ENCODE assay signal across 8 mouse cellular contexts in genomic region chr8:47673317-47674139, GRCm38 (mm10). TPM values are rescaled to one million over a fixed set of nuclear protein-coding genes. Genes with fewer than 3 reads are reported as not detected.
A peak's percentile ranks its signal among the peaks of the same experiment; 100 is the strongest.
DNase-seq lines count a peak whose midpoint lies in the region; ATAC-seq and TF ChIP-seq lines count a peak whose summit lies in the region.

No protein-coding gene starts in this region.

- TF ChIP-seq CTCF in kidney, adult 2 months (conservative IDR thresholded peaks at IDR 0.05; ENCODE audit: insufficient read depth, insufficient read length, low read depth, low read length) = no peak
- no peak for TF ChIP-seq CTCF in small intestine, adult 2 months (IDR thresholded peaks at IDR 0.05; ENCODE audit: extremely low read depth, insufficient read length, insufficient replicate concordance, low read depth, low read length)

- no peaks in the 10 kb centered on the region for H3K9me3 ChIP-seq in embryonic facial prominence, embryonic 12.5 days
- no peaks in the 10 kb centered on the region for H3K9me3 ChIP-seq in limb, embryonic 11.5 days (ENCODE audit: control insufficient read depth, low read length)
- no peaks in the 10 kb centered on the region for H3K9me3 ChIP-seq in midbrain, embryonic 13.5 days

- ATAC-seq in embryonic facial prominence, embryonic 12.5 days (ENCODE audit: insufficient number of reproducible peaks, insufficient read depth, low FRiP score, low TSS enrichment) = peak; percentile 53
- ATAC-seq in limb, embryonic 11.5 days (ENCODE audit: insufficient number of reproducible peaks, low FRiP score, low TSS enrichment, low read depth) = peak; percentile 55
- peak; percentile 63 for ATAC-seq in midbrain, embryonic 13.5 days

- H3K36me3 ChIP-seq in embryonic facial prominence, embryonic 12.5 days = 0 out of 2 replicates have a peak, but pooled peaks cover 5% of the 10 kb centered on the region
- no peaks in the 10 kb centered on the region; the same call in 1 of the 2 replicates for H3K36me3 ChIP-seq in kidney, adult 2 months (ENCODE audit: control insufficient read depth, insufficient read depth, low read length)
- no peaks in the 10 kb centered on the region for H3K36me3 ChIP-seq in limb, embryonic 11.5 days (ENCODE audit: control insufficient read depth, insufficient read depth, low read length)
- H3K36me3 ChIP-seq in midbrain, embryonic 13.5 days = peaks cover 5% of the 10 kb centered on the region; the same call in 1 of the 2 replicates
- peaks cover 6% of the 10 kb centered on the region for H3K36me3 ChIP-seq in small intestine, adult 2 months (ENCODE audit: control insufficient read depth, insufficient read depth, low read length)

- peak overlapping the region; percentile 87 for H3K9ac ChIP-seq in embryonic facial prominence, embryonic 12.5 days
- H3K9ac ChIP-seq in limb, embryonic 11.5 days (ENCODE audit: low read length) = peak overlapping the region; percentile 80
- H3K9ac ChIP-seq in midbrain, embryonic 13.5 days (replicated peaks) = peak overlapping the region; percentile 79

- no peak for TF ChIP-seq POLR2A in kidney, adult 2 months (IDR thresholded peaks at IDR 0.05; ENCODE audit: low read depth, low read length)
- TF ChIP-seq POLR2A in small intestine, adult 2 months (IDR thresholded peaks at IDR 0.05; ENCODE audit: low read depth, low read length) = peak; percentile 6; the same call in 1 of the 2 replicates

- peak; percentile 87 for DNase-seq in 3T3-L1 (ENCODE audit: low read depth, low spot score)
- peak; percentile 93 to 95 for DNase-seq in adrenal gland, postnatal 36 days
- peak; percentile 90 to 95 for DNase-seq in heart, adult 18-20 months
- peak; percentile 93 for DNase-seq in kidney, adult 2 months
- peak; percentile 95 for DNase-seq in limb, embryonic 11.5 days (ENCODE audit: low spot score)

- H3K4me2 ChIP-seq in embryonic facial prominence, embryonic 12.5 days (replicated peaks) = peak overlapping the region; percentile 69
- H3K4me2 ChIP-seq in limb, embryonic 11.5 days (ENCODE audit: low read depth, severe bottlenecking) = peak overlapping the region; percentile 81
- H3K4me2 ChIP-seq in midbrain, embryonic 13.5 days (replicated peaks) = peak overlapping the region; percentile 68

- peaks cover 4% of the 10 kb centered on the region for H3K4me1 ChIP-seq in embryonic facial prominence, embryonic 12.5 days
- H3K4me1 ChIP-seq in kidney, adult 2 months (ENCODE audit: control insufficient read depth, insufficient read depth, low read length) = peaks cover 6% of the 10 kb centered on the region; the same call in 1 of the 2 replicates
- no peaks in the 10 kb centered on the region for H3K4me1 ChIP-seq in limb, embryonic 11.5 days (ENCODE audit: control insufficient read depth, insufficient read depth, low read length)
- H3K4me1 ChIP-seq in midbrain, embryonic 13.5 days (replicated peaks) = peaks cover 16% of the 10 kb centered on the region
- H3K4me1 ChIP-seq in small intestine, adult 2 months (ENCODE audit: control insufficient read depth, insufficient read depth, insufficient read length, low read length) = no peaks in the 10 kb centered on the region

- H3K27me3 ChIP-seq in embryonic facial prominence, embryonic 12.5 days = no peaks in the 10 kb centered on the region
- no peaks in the 10 kb centered on the region for H3K27me3 ChIP-seq in kidney, adult 2 months (replicated peaks; ENCODE audit: control insufficient read depth, insufficient read depth, low read length)
- no peaks in the 10 kb centered on the region for H3K27me3 ChIP-seq in limb, embryonic 11.5 days (ENCODE audit: control insufficient read depth, insufficient read depth, low read length)
- no peaks in the 10 kb centered on the region for H3K27me3 ChIP-seq in midbrain, embryonic 13.5 days
- no peaks in the 10 kb centered on the region for H3K27me3 ChIP-seq in small intestine, adult 2 months (ENCODE audit: control insufficient read depth, insufficient read depth, low read length)

- peak overlapping the region; percentile 93 for H3K27ac ChIP-seq in embryonic facial prominence, embryonic 12.5 days
- H3K27ac ChIP-seq in kidney, adult 2 months (ENCODE audit: insufficient read depth, low read depth, low read length) = peak overlapping the region; percentile 69
- H3K27ac ChIP-seq in limb, embryonic 11.5 days (replicated peaks; ENCODE audit: low read depth, low read length) = peak overlapping the region; percentile 48; the same call in 1 of the 2 replicates
- H3K27ac ChIP-seq in midbrain, embryonic 13.5 days = peak overlapping the region; percentile 92
- peak overlapping the region; percentile 62 for H3K27ac ChIP-seq in small intestine, adult 2 months (ENCODE audit: insufficient read depth, low read depth, low read length)

- WGBS in embryonic facial prominence, embryonic 12.5 days = under 1% methylated on average over 41 of the region's 53 CpGs
- WGBS in kidney, adult 2 months = under 1% methylated on average over 53 of the region's 53 CpGs
- under 1% methylated on average over 50 of the region's 53 CpGs for WGBS in limb, embryonic 11.5 days
- WGBS in midbrain, embryonic 13.5 days = under 1% methylated on average over 52 of the region's 53 CpGs
- under 1% methylated on average over 53 of the region's 53 CpGs for WGBS in small intestine, adult 2 months

- peak overlapping the region; percentile 87 for H3K4me3 ChIP-seq in embryonic facial prominence, embryonic 12.5 days
- H3K4me3 ChIP-seq in kidney, adult 2 months (ENCODE audit: insufficient read depth, low read depth, low read length) = peak overlapping the region; percentile 64
- H3K4me3 ChIP-seq in limb, embryonic 11.5 days (ENCODE audit: low read depth, low read length) = peak overlapping the region; percentile 94
- peak overlapping the region; percentile 93 for H3K4me3 ChIP-seq in midbrain, embryonic 13.5 days (replicated peaks)
- H3K4me3 ChIP-seq in small intestine, adult 2 months (ENCODE audit: low read depth, low read length) = peak overlapping the region; percentile 81

RNA-seq across cellular contexts. Expression of gene Ing2, which starts 1.8 kb away (rescaled TPM):
- total RNA-seq in adrenal gland, postnatal 36 days (2021) = 10 to 100 TPM; 20.5 to 24.3 TPM
- polyA plus RNA-seq in embryonic facial prominence, embryonic 12.5 days (2016; fragmentation: Nextera tagmentation; extraction: Ambion mirVana) = 16.6 and 18.9 TPM in 2 replicates
- total RNA-seq in heart, adult 18-20 months (2021) = 1 to 10 TPM; 3.8 to 4.1 TPM
- polyA plus RNA-seq in kidney, adult 2 months (2012; rRNA removed) = 7.0 and 9.3 TPM in 2 replicates
- polyA plus RNA-seq in limb, embryonic 11.5 days (2014; fragmentation: Nextera tagmentation; extraction: Ambion mirVana) = 11.5 and 12.1 TPM in 2 replicates
- 6.5 and 8.9 TPM in 2 replicates for polyA plus RNA-seq in midbrain, embryonic 13.5 days (2015; fragmentation: Nextera tagmentation; extraction: Ambion mirVana)
- 0.67 and 1.6 TPM in 2 replicates for polyA plus RNA-seq in small intestine, adult 2 months (2012; rRNA removed)

RNA-seq across cellular contexts. Expression of gene Cdkn2aip, which starts 40.2 kb away (rescaled TPM):
- 10 to 100 TPM; 13.9 to 16.2 TPM for total RNA-seq in adrenal gland, postnatal 36 days (2021)
- polyA plus RNA-seq in embryonic facial prominence, embryonic 12.5 days (2016; fragmentation: Nextera tagmentation; extraction: Ambion mirVana) = 32.6 and 33.5 TPM in 2 replicates
- total RNA-seq in heart, adult 18-20 months (2021) = 1 to 10 TPM; 9.0 to 9.1 TPM
- 3.9 and 6.3 TPM in 2 replicates for polyA plus RNA-seq in kidney, adult 2 months (2012; rRNA removed)
- 37.7 and 37.8 TPM in 2 replicates for polyA plus RNA-seq in limb, embryonic 11.5 days (2014; fragmentation: Nextera tagmentation; extraction: Ambion mirVana)
- 44.3 and 45.7 TPM in 2 replicates for polyA plus RNA-seq in midbrain, embryonic 13.5 days (2015; fragmentation: Nextera tagmentation; extraction: Ambion mirVana)
- polyA plus RNA-seq in small intestine, adult 2 months (2012; rRNA removed) = 8.8 and 18.5 TPM in 2 replicates

Comparison
In these comparisons a context has a peak if more than half of its experiments do, and no peak if none do; other contexts are left out.
1. Peak in every context shown above with its lines: DNase-seq, ATAC-seq, H3K4me3 ChIP-seq and H3K27ac ChIP-seq.